Mouse (Mus musculus) myocyte (in vitro differentiated cells): ENCODE data around the gene Auts2. TPM values are rescaled to one million over a fixed set of nuclear protein-coding genes. Genes with fewer than 3 reads are reported as not detected.

Source experiments
- H3K27me3 ChIP-seq: one replicate; pipeline ENCODE4 v1.6.1; 2011; ENCODE audit not compliant: control insufficient read depth, insufficient read depth, insufficient read length
- H3K36me3 ChIP-seq: one replicate; pipeline ENCODE4 v1.6.1; 2011; ENCODE audit not compliant: control insufficient read depth, insufficient read depth
- H3K4me2 ChIP-seq: one replicate; pipeline ENCODE4 v1.6.1; 2011; ENCODE audit warnings: low read depth, control low read depth
- H3K4me3 ChIP-seq: one replicate; pipeline ENCODE4 v1.5.1; 2011; ENCODE audit warnings: mild to moderate bottlenecking, control low read depth, moderate library complexity
- H3K79me2 ChIP-seq: one replicate; pipeline ENCODE4 v1.6.1; 2011; ENCODE audit not compliant: control insufficient read depth, insufficient read depth
- H3ac ChIP-seq: one replicate; pipeline ENCODE4 v1.6.1; 2011; ENCODE audit not compliant: control insufficient read depth, insufficient read length
- CEBPB ChIP-seq: IDR thresholded peaks from 2 replicates; pipeline ENCODE4 v1.6.1; 2011; ENCODE audit warnings: mild to moderate bottlenecking, moderate library complexity; ENCODE audit not compliant: poor library complexity, insufficient read depth, severe bottlenecking
- E2F4 ChIP-seq: IDR thresholded peaks from one replicate; pipeline ENCODE4 v1.6.1; 2011; ENCODE audit warnings: mild to moderate bottlenecking, control low read depth, moderate library complexity; ENCODE audit not compliant: insufficient read depth
- MAX ChIP-seq: IDR thresholded peaks from one replicate; pipeline ENCODE4 v1.6.1; 2011; ENCODE audit warnings: low read depth, mild to moderate bottlenecking, control low read depth
- MYOD1 ChIP-seq, 3 experiments: IDR thresholded peaks; one replicate each; pipeline ENCODE4 v1.6.1; 2011; ENCODE audit warnings: control low read depth in 2 of 3, low read depth in 2 of 3, mild to moderate bottlenecking in 2 of 3, moderate library complexity in 1 of 3; ENCODE audit not compliant: insufficient read length in 2 of 3, control insufficient read depth in 1 of 3
- MYOG ChIP-seq, 3 experiments: IDR thresholded peaks; one replicate each; pipeline ENCODE4 v1.6.1; 2011; ENCODE audit warnings: control low read depth in 2 of 3, low read depth in 2 of 3, mild to moderate bottlenecking in 2 of 3; ENCODE audit not compliant: insufficient read length in 2 of 3, control insufficient read depth in 1 of 3, insufficient read depth in 1 of 3
- POLR2A ChIP-seq: IDR thresholded peaks from one replicate; pipeline ENCODE4 v1.6.1; 2011; ENCODE audit warnings: low read depth, mild to moderate bottlenecking, control low read depth, moderate library complexity; ENCODE audit not compliant: insufficient read length
- POLR2AphosphoS2 ChIP-seq: IDR thresholded peaks from one replicate; pipeline ENCODE4 v1.6.1; 2011; ENCODE audit warnings: low read depth, control low read depth; ENCODE audit not compliant: insufficient read length
- REST ChIP-seq: IDR thresholded peaks from one replicate; pipeline ENCODE4 v1.6.1; 2011; ENCODE audit warnings: mild to moderate bottlenecking, control low read depth, moderate library complexity; ENCODE audit not compliant: insufficient read depth, insufficient read length
- SRF ChIP-seq: IDR thresholded peaks from one replicate; pipeline ENCODE4 v1.6.1; 2011; ENCODE audit warnings: low read depth; ENCODE audit not compliant: control insufficient read depth, insufficient read length
- TCF12 ChIP-seq: IDR thresholded peaks from one replicate; pipeline ENCODE4 v1.6.1; 2011; ENCODE audit warnings: mild to moderate bottlenecking, control low read depth; ENCODE audit not compliant: poor library complexity, insufficient read depth, severe bottlenecking
- TCF3 ChIP-seq: IDR thresholded peaks from one replicate; pipeline ENCODE4 v1.6.1; 2011; ENCODE audit warnings: low read depth, control low read depth; ENCODE audit not compliant: insufficient read length
- USF1 ChIP-seq: IDR thresholded peaks from one replicate; pipeline ENCODE4 v1.6.1; 2011; ENCODE audit warnings: low read depth, mild to moderate bottlenecking, control low read depth, moderate library complexity
- polyA plus RNA-seq: library from polyadenylated mRNA; unstranded; fragments of >200 nt; fragmentation: generic; extraction: Trizol; gene quantifications from one replicate; pipeline ENCODE4 v1.2.1, GENCODE M21; 2012; ENCODE audit warnings: missing spikeins

Auts2 gene
- polyA plus RNA-seq, 1 experiment = 8.0 TPM

- H3K79me2 ChIP-seq = no peaks in the 10 kb centered on the region
- H3K4me2 ChIP-seq = no peak overlapping the region
Observed at GRCm38 (mm10) chr5:131978939-131979338, 564.2 kb downstream of the Auts2 start.

GRCm38 (mm10) chr5:131977497-131977896 lies 565.6 kb downstream of the Auts2 start:
- Histone ChIP-seq H3K4me2 (no peak overlapping the region), H3K79me2 (no peaks in the 10 kb centered on the region), H3K4me3 (no peak overlapping the region), H3ac (no peak overlapping the region), H3K27me3 (no peaks in the 10 kb centered on the region), H3K36me3 (no peaks in the 10 kb centered on the region)
- no peak for TF ChIP-seq TCF12
- no peak for TF ChIP-seq MYOD1 (IDR thresholded peaks at IDR 0.05; ENCODE audit: control insufficient read depth in 1 of 3, insufficient read length in 2 of 3, low read depth in 2 of 3)
- TF ChIP-seq CEBPB = no peak
- no peak for TF ChIP-seq SRF
- no peak for TF ChIP-seq E2F4
- no peak for TF ChIP-seq TCF3
- TF ChIP-seq USF1 = no peak
- TF ChIP-seq POLR2A = no peak
- no peak for TF ChIP-seq MYOG (IDR thresholded peaks at IDR 0.05; ENCODE audit: control insufficient read depth in 1 of 3, insufficient read depth in 1 of 3, insufficient read length in 2 of 3, low read depth in 2 of 3)
- TF ChIP-seq MAX = no peak
- TF ChIP-seq POLR2AphosphoS2 = no peak
- no peak for TF ChIP-seq REST

More at GRCm38 (mm10) chr5:131978939-131979338, 564.2 kb downstream of the Auts2 start:
- Histone ChIP-seq H3K27me3 (no peaks in the 10 kb centered on the region), H3ac (no peak overlapping the region), H3K36me3 (no peaks in the 10 kb centered on the region), H3K4me3 (no peak overlapping the region)
- TF ChIP-seq MYOD1 (IDR thresholded peaks at IDR 0.05; ENCODE audit: control insufficient read depth in 1 of 3, insufficient read length in 2 of 3, low read depth in 2 of 3) = no peak
- no peak for TF ChIP-seq POLR2AphosphoS2
- TF ChIP-seq REST = no peak

- Histone ChIP-seq H3K36me3 (no peaks in the 10 kb centered on the region), H3K4me3 (no peak overlapping the region), H3ac (no peak overlapping the region), H3K27me3 (no peaks in the 10 kb centered on the region), H3K4me2 (no peak overlapping the region), H3K79me2 (no peaks in the 10 kb centered on the region)
- TF ChIP-seq CEBPB (no peak), POLR2A (no peak), SRF (no peak)
Observed at GRCm38 (mm10) chr5:131971901-131972300, 571.2 kb downstream of the Auts2 start.

GRCm38 (mm10) chr5:131965499-131965898 lies 577.6 kb downstream of the Auts2 start:
- Histone ChIP-seq H3K27me3 (no peaks in the 10 kb centered on the region), H3K4me3 (no peak overlapping the region), H3ac (no peak overlapping the region), H3K79me2 (no peaks in the 10 kb centered on the region), H3K36me3 (no peaks in the 10 kb centered on the region), H3K4me2 (no peak overlapping the region)
- TF ChIP-seq POLR2AphosphoS2 (no peak), CEBPB (no peak), MYOG (IDR thresholded peaks at IDR 0.05; ENCODE audit: control insufficient read depth in 1 of 3, insufficient read depth in 1 of 3, insufficient read length in 2 of 3, low read depth in 2 of 3) (no peak), MYOD1 (IDR thresholded peaks at IDR 0.05; ENCODE audit: control insufficient read depth in 1 of 3, insufficient read length in 2 of 3, low read depth in 2 of 3) (no peak), REST (no peak), TCF3 (no peak), POLR2A (no peak), MAX (no peak), USF1 (no peak), E2F4 (no peak), TCF12 (no peak)

GRCm38 (mm10) chr5:131963565-131963964 lies 579.6 kb downstream of the Auts2 start:
- no peak for TF ChIP-seq MYOD1 (IDR thresholded peaks at IDR 0.05; ENCODE audit: control insufficient read depth in 1 of 3, insufficient read length in 2 of 3, low read depth in 2 of 3)
- TF ChIP-seq REST = no peak
- TF ChIP-seq TCF12 = no peak
- TF ChIP-seq USF1 = no peak
- TF ChIP-seq POLR2AphosphoS2 = no peak
- TF ChIP-seq TCF3 = no peak
- no peak overlapping the region for H3K4me3 ChIP-seq

More at GRCm38 (mm10) chr5:131963565-131963964, 579.6 kb downstream of the Auts2 start:
- Histone ChIP-seq H3K4me2 (no peak overlapping the region), H3ac (no peak overlapping the region), H3K27me3 (no peaks in the 10 kb centered on the region), H3K36me3 (no peaks in the 10 kb centered on the region), H3K79me2 (no peaks in the 10 kb centered on the region)
